Mouse (Mus musculus) heart, embryonic 14.5 days (tissue): ENCODE measurements at regions not wholly inside any gene's neighbourhood (a gene's known extent, or its start where the extent isn't known, plus 50 kb on each side); places are given as distances from the start of the nearest gene placed in this dataset.

Source experiments
- ATAC-seq: fragments of 200-750 bp; cut with Nextera tagmentation; 2 replicates; pipeline ENCODE4 v1.8.0; 2017; ENCODE audit warnings: low read depth, moderate TSS enrichment; ENCODE audit not compliant: insufficient number of reproducible peaks, insufficient read depth, low FRiP score
- H3K27ac ChIP-seq, 2 experiments: fragments of 200-500 bp in 1 of 2; fragments of 300-500 bp in 1 of 2; sonication (generic) in 1 of 2; replicated peaks in 1 of 2; 2 replicates each; pipeline ENCODE4 v1.5.1; 2012 to 2014; ENCODE audit warnings: low read depth in 2 of 2, low read length in 2 of 2, control low read depth in 1 of 2, mild to moderate bottlenecking in 1 of 2, mixed read lengths in 1 of 2; ENCODE audit not compliant: control insufficient read depth in 1 of 2, insufficient read depth in 1 of 2
- H3K27me3 ChIP-seq: fragments of 300-500 bp; sonication (generic); 2 replicates; pipeline ENCODE4 v1.6.1; 2014; ENCODE audit warnings: mild to moderate bottlenecking, low read length, control low read depth; ENCODE audit not compliant: control insufficient read depth, insufficient read depth
- H3K36me3 ChIP-seq: fragments of 300-500 bp; sonication (generic); 2 replicates; pipeline ENCODE4 v1.6.1; 2014; ENCODE audit warnings: mild to moderate bottlenecking, control low read depth, low read length, mixed read lengths; ENCODE audit not compliant: control insufficient read depth, insufficient read depth
- H3K4me1 ChIP-seq, 2 experiments: fragments of 200-500 bp in 1 of 2; fragments of 300-500 bp in 1 of 2; sonication (generic) in 1 of 2; 2 replicates each; pipeline ENCODE4 v1.6.1; 2012 to 2014; ENCODE audit warnings: low read length in 2 of 2, control low read depth in 1 of 2, mixed read lengths in 1 of 2; ENCODE audit not compliant: control insufficient read depth in 2 of 2, insufficient read depth in 2 of 2
- H3K4me2 ChIP-seq: fragments of 300-500 bp; sonication (generic); 2 replicates; pipeline ENCODE4 v1.6.1; 2014; ENCODE audit warnings: mild to moderate bottlenecking, low read length
- H3K4me3 ChIP-seq, 2 experiments: fragments of 200-500 bp in 1 of 2; fragments of 300-500 bp in 1 of 2; sonication (generic) in 1 of 2; 2 replicates each; pipeline ENCODE4 v1.5.1; 2012 to 2014; ENCODE audit warnings: low read length in 2 of 2, mild to moderate bottlenecking in 2 of 2, control low read depth in 1 of 2, low read depth in 1 of 2, moderate library complexity in 1 of 2; ENCODE audit not compliant: control insufficient read depth in 1 of 2, insufficient read depth in 1 of 2
- H3K9ac ChIP-seq: fragments of 300-500 bp; sonication (generic); 2 replicates; pipeline ENCODE4 v1.6.1; 2014; ENCODE audit warnings: mild to moderate bottlenecking, low read length
- H3K9me3 ChIP-seq: fragments of 300-500 bp; sonication (generic); 2 replicates; pipeline ENCODE4 v1.6.1; 2016; ENCODE audit warnings: low read length, control low read depth; ENCODE audit not compliant: control insufficient read depth
- WGBS: fragments of 180-500 bp; shearing (Covaris S2); extraction: QIAGEN DNeasy Blood & Tissue Kit; methylation state at CpG from one replicate; pipeline ENCODE4 v1.1.7; 2014; 5-methylcytosine and 5-hydroxymethylcytosine counted together

DNA sequence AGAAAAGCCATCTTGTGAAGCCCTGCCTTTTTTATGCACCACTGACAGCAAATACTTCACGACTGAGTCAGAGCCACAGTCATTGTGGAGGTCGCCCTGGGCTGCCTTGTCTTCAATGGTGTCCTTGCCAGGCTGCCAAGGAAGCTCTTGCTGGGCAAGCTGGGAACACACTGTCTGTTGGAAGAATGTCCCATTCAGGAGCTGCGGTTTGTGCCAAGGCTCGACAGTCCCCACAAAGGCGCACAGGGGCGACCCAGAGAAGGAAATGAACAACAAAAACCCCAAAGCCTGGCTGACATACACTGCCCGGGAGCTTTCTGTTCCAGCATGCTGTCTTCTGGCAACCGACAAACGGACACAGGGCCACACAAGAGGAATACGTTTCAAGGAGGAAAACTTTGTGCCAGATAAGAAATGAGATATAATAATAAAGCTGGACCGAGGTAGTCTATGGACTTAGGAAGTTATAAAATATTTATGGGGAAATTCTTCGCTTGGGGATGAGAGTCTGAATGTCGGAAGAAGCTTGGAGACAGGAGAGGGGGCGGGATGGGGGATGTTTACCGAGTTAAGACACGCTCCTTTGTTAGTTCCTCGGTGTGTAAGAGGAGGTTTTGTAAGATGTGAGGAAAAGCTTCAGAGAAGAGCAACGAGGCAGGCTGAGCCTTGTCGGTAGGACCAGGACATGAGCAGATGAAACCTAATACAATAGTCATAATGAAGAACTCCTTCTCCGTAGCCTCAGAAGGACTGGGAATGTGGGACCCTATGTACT, 261.5 kb downstream of the Fzd1 start:
- Histone ChIP-seq H3K9ac (peak overlapping the region; percentile 41), H3K4me2 (peak overlapping the region; percentile 44), H3K27ac (peak overlapping the region in 1 of 2 experiments; percentile 24; a peak in 2 of 4 replicates), H3K4me3 (no peak overlapping the region), H3K27me3 (no peaks in the 10 kb centered on the region), H3K36me3 (no peaks in the 10 kb centered on the region), H3K4me1 (peaks cover 23 to 35% of the 10 kb centered on the region in 2 experiments), H3K9me3 (no peaks in the 10 kb centered on the region)
- 36% methylated on average over 20 of the region's 20 CpGs for WGBS
- ATAC-seq, result no peak

DNA sequence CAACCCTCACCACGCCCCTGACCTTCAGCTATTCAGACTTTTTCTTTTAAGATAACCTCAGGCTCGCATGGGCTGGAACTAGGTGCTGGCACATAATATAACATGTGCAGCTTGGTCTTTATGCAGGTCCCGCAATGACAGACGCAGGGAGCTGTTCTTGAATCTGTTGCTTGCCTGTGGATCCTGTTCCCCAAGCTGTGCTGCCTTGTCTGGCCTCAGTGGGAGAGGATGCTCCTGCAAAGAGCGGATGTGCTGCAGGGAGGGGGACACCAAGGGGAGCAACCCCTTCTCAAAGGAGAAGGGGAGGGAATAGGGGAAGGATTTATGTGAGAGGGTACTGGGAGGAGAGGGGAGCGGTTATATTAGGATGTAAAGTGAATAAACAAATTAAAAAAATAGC, 262.4 kb downstream of the Fzd1 start:
- Histone ChIP-seq H3K4me1 (peaks cover 23 to 38% of the 10 kb centered on the region in 2 experiments), H3K9ac (no peak overlapping the region), H3K27ac (no peak overlapping the region), H3K27me3 (no peaks in the 10 kb centered on the region), H3K4me3 (no peak overlapping the region), H3K36me3 (no peaks in the 10 kb centered on the region), H3K4me2 (no peak overlapping the region), H3K9me3 (no peaks in the 10 kb centered on the region)
- no peak for ATAC-seq
- WGBS, result 79% methylated on average over 6 of the region's 6 CpGs

DNA sequence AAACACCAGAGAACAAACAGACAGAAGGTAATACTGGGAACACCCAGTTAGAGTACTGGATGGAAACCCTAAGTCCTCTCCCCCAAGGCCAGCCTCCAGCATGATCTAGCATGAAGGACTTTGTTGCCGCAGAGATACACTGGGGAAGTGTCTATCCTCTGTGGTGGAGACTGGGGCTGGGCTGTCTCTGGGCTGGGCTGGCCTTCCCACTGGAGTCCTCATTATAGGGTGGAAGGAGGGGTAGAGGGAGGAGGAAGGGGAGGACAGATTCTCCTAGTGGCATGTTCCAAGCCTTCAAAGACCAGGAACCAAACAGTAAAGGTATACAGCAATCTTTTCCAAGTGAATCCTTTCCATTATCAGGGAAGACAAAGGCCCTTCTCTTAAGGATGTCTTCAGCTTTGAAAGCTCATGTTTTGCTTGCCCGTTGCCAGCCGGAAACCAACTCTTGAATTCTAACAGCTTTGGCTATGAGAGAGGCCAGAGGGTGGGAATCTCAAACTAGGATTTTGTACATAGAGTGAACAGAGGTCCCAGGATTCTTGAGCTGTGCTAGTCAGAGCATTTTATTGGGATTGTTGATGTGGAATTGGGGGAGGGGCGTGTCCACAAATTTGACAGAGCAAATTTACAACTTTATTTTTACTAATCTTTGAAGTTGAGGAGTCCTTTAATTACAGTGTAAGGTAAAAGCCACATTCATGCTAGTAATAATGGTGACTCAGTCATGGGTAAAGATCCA, 271.3 kb downstream of the Fzd1 start:
- H3K27ac ChIP-seq, result no peak overlapping the region
- H3K9me3 ChIP-seq, result peaks cover 9% of the 10 kb centered on the region; the same call in 1 of the 2 replicates
- no peaks in the 10 kb centered on the region for H3K36me3 ChIP-seq
- WGBS, result 88% methylated on average over 4 of the region's 4 CpGs
- no peaks in the 10 kb centered on the region for H3K27me3 ChIP-seq
- no peak overlapping the region for H3K4me3 ChIP-seq
- peaks cover 0 to 7% of the 10 kb centered on the region in 2 experiments; a peak in 1 of 4 replicates for H3K4me1 ChIP-seq
- H3K4me2 ChIP-seq, result no peak overlapping the region
- no peak for ATAC-seq
- no peak overlapping the region for H3K9ac ChIP-seq

DNA sequence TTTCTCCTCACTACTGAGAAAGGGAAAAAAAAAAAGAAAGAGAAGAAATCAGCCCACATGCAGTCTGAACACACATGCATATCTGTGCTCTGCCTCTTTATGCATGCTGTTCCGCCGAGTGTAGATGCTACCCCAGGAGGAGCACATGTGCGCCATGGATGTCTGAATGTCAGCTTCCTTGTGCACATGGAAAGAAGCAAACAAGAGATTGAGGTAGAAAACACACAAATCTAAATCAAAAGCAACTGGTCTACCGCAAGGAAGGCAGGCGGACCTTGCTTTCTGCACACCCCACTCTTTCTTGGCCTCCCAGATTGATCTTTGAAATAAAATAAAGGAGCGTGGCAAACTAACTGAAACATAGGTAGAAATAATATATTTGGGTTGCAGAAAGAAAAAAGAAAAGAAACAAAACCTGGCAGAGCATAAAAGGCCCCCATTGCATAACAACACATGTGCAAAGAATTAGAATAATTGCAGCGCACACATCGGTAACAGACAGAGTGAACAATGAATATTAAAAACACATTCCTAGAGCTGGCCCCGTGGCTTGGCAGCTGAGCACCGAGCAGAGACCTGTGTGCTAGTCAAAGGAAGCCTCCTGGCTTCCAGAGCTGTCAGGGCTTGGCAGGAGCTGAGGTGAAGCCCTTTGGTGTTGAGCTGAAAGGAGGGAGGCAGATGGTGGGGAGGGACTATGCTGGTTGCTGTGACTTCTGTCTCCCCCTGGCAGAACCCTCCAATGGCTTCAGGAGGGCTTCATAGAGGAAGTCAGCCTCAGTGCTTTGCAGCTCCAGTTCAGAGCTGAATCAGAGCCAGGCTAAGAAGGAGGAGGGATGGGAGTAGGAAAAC, 272.1 kb downstream of the Fzd1 start:
- H3K27me3 ChIP-seq, result no peaks in the 10 kb centered on the region
- H3K36me3 ChIP-seq, result no peaks in the 10 kb centered on the region
- H3K4me3 ChIP-seq, result no peak overlapping the region
- WGBS, result 76% methylated on average over 10 of the region's 10 CpGs
- no peak for ATAC-seq
- H3K9ac ChIP-seq, result no peak overlapping the region
- peaks cover 2 to 6% of the 10 kb centered on the region in 2 experiments; a peak in 2 of 4 replicates for H3K4me1 ChIP-seq
- peaks cover 9% of the 10 kb centered on the region; the same call in 1 of the 2 replicates for H3K9me3 ChIP-seq
- no peak overlapping the region for H3K27ac ChIP-seq
- H3K4me2 ChIP-seq, result no peak overlapping the region

DNA sequence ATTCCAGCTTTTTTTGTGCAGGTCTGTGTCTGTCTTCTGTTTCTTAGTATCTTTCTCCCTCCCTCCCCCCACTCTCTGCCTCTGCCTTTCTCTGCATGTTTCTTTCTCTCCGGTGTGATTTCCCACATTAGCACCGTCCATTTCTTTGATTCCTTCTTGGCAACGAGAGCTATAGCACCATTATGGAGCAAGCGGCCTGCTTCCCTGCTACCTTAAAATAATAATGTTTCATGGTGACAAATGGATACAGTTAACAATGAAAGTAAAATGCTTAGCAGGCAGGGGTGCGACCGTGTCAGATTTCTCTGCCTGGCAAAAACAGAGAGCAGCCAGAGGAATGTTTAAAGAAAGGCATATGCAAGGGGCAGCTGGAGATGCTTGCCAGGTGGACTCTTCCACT, 273.1 kb downstream of the Fzd1 start:
- peaks cover 9% of the 10 kb centered on the region; the same call in 1 of the 2 replicates for H3K9me3 ChIP-seq
- no peaks in the 10 kb centered on the region for H3K27me3 ChIP-seq
- H3K4me1 ChIP-seq, result peaks cover 2 to 4% of the 10 kb centered on the region in 2 experiments; a peak in 2 of 4 replicates
- no peak overlapping the region for H3K9ac ChIP-seq
- H3K27ac ChIP-seq, result no peak overlapping the region
- no peak overlapping the region for H3K4me3 ChIP-seq
- ATAC-seq, result no peak
- H3K36me3 ChIP-seq, result no peaks in the 10 kb centered on the region
- no peak overlapping the region for H3K4me2 ChIP-seq
- WGBS, result 37% methylated on average over 6 of the region's 6 CpGs

DNA sequence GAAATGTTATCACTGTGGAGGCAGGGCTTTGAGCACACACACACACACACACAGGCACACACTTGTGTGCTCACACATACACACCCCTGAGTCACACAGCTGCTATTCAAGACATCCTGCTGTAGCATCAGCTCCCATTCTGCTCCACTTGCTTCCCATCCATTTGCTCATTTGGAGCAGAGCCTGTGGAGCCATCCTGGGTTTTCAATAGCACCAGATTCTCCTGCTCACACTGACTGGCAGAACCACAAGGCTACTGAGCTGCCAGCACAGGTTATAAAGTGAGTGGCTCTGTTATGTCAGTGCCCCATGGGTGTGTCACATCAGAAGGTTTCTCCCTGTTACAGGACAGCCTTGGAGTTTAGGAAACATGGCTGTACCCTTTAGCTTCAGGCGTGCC, 273.7 kb downstream of the Fzd1 start:
- WGBS, result 84% methylated on average over 1 of the region's 1 CpGs
- no peak overlapping the region for H3K4me3 ChIP-seq
- no peak for ATAC-seq
- no peak overlapping the region for H3K27ac ChIP-seq
- no peak overlapping the region for H3K9ac ChIP-seq
- no peak overlapping the region for H3K4me2 ChIP-seq
- H3K4me1 ChIP-seq, result peaks cover 2 to 4% of the 10 kb centered on the region in 2 experiments; a peak in 2 of 4 replicates
- peaks cover 9% of the 10 kb centered on the region; the same call in 1 of the 2 replicates for H3K9me3 ChIP-seq
- H3K27me3 ChIP-seq, result no peaks in the 10 kb centered on the region
- no peaks in the 10 kb centered on the region for H3K36me3 ChIP-seq

DNA sequence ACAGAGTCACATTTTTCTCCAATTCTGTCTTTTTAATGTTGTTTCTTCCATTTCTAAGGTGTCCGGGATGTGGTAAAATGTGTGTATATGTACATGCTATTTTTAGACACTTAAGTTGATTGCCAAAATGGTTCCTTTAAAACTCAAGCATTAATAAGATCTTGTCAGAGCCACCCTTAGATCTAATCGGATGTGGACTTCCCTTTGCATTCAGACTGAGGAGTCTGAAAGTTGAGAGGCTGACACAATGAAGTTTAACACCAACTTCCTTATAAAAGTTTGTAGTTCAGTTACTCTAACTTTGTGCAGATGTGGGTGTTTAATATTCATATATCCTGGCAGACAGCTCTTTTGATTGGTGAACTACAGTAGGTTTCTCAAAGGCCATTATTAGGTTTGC, 282.1 kb downstream of the Mterf1b start:
- Histone ChIP-seq H3K9ac (no peak overlapping the region), H3K27me3 (no peaks in the 10 kb centered on the region), H3K4me2 (no peak overlapping the region), H3K36me3 (no peaks in the 10 kb centered on the region), H3K27ac (no peak overlapping the region), H3K4me3 (no peak overlapping the region), H3K4me1 (no peaks in the 10 kb centered on the region), H3K9me3 (no peaks in the 10 kb centered on the region)
- ATAC-seq, result no peak
- WGBS, result 76% methylated on average over 2 of the region's 2 CpGs
